Mouse (Mus musculus): ENCODE measurements around the gene Fam122c.

The Fam122c gene

GRCm38 (mm10) chrX:53273124-53273523 is at the start of gene Fam122c:
Gene Fam122c (plus strand): TSS chrX:53273424.
- DNase-seq: no peak

GRCm38 (mm10) chrX:53224353-53224944 is 48.8 kb upstream of the Fam122c start:
- DNase-seq: no peak

- DNase-seq: peak; percentile 39 to 61
Observed at GRCm38 (mm10) chrX:53231965-53232364, 41.3 kb upstream of the Fam122c start.

GRCm38 (mm10) chrX:53233689-53234088 is 39.5 kb upstream of the Fam122c start:
- DNase-seq: no peak

GRCm38 (mm10) chrX:53236404-53236803 is 36.8 kb upstream of the Fam122c start:
- no peak for DNase-seq

- no peak for DNase-seq
Observed at GRCm38 (mm10) chrX:53237971-53238370, 35.3 kb upstream of the Fam122c start.

- no peak for DNase-seq
Observed at GRCm38 (mm10) chrX:53240011-53240410, 33.2 kb upstream of the Fam122c start, which contains the start of gene Plac1. Gene Plac1 (minus strand): TSS chrX:53240111.

- no peak for DNase-seq
Observed at GRCm38 (mm10) chrX:53255195-53255594, 18.0 kb upstream of the Fam122c start.

GRCm38 (mm10) chrX:53266186-53266585 is 7.0 kb upstream of the Fam122c start:
- no peak for DNase-seq

GRCm38 (mm10) chrX:53268856-53269255 is 4.4 kb upstream of the Fam122c start:
- DNase-seq: peak; percentile 24 to 28

- DNase-seq: peak; percentile 91 to 94
Observed at GRCm38 (mm10) chrX:53269289-53270062, 3.7 kb upstream of the Fam122c start, which contains the start of gene Fam122b. Gene Fam122b (minus strand): TSS chrX:53269805.

- peak in 1 of 2 experiments; percentile 6 for DNase-seq
Observed at GRCm38 (mm10) chrX:53270063-53270432, 3.2 kb upstream of the Fam122c start.

- peak in 1 of 2 experiments; percentile 30 for DNase-seq
Observed at GRCm38 (mm10) chrX:53271628-53272027, 1.6 kb upstream of the Fam122c start.

- DNase-seq: no peak
Observed at GRCm38 (mm10) chrX:53287924-53288323, 14.7 kb downstream of the Fam122c start.

- no peak for DNase-seq
Observed at GRCm38 (mm10) chrX:53320564-53320963, 47.3 kb downstream of the Fam122c start.

GRCm38 (mm10) chrX:53321111-53321510 is 47.9 kb downstream of the Fam122c start:
- no peak for DNase-seq

GRCm38 (mm10) chrX:53330396-53330795 is 57.2 kb downstream of the Fam122c start:
- no peak for DNase-seq

- no peak for DNase-seq
Observed at GRCm38 (mm10) chrX:53337355-53337754, 64.1 kb downstream of the Fam122c start.

GRCm38 (mm10) chrX:53341531-53341930 is 68.3 kb downstream of the Fam122c start:
- peak; percentile 63 to 71 for DNase-seq

GRCm38 (mm10) chrX:53348374-53348773 is 75.2 kb downstream of the Fam122c start:
- no peak for DNase-seq

GRCm38 (mm10) chrX:53364668-53365383 is 91.6 kb downstream of the Fam122c start:
- no peak for DNase-seq

GRCm38 (mm10) chrX:53369534-53370365 is 96.5 kb downstream of the Fam122c start:
- peak in 1 of 2 experiments; percentile 21 for DNase-seq

- peak; percentile 80 for DNase-seq
Observed at GRCm38 (mm10) chrX:53370366-53370740, 97.1 kb downstream of the Fam122c start, which contains the start of gene Mospd1. Gene Mospd1 (minus strand): TSS chrX:53370502.

Measured in cerebellum, postnatal 14 days (tissue).